Mouse (Mus musculus): ENCODE results near the gene Olfr339. TPM values are rescaled to one million over a fixed set of nuclear protein-coding genes. Genes with fewer than 3 reads are reported as not detected.
"Not testable (repeated sequence)": the region's sequence is repeated elsewhere in the genome, so short reads cannot be mapped to it uniquely, and the experiment has no call there.

Olfr339 gene
- not detected for total RNA-seq (2021)
- long read RNA-seq, experiment 1: 0 reads
- long read RNA-seq, experiment 2: 0 reads

DNA sequence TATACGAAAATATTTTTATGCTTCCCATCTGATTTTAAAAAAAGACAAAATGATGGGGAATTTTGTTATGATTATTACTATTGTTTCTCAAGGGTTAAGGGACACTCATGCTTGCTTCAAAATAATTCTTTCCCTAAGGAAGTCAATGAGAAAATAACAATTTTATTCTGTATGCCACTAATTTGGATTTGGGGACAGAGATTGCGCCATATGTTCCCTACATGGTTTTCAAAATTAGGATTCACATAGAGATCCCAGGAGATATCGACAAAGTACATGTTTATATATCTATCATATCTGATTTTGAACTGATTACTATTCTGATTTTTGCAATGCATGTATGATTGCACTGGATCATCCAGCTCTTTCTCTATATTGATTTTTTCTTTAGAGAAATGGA, at the start of gene Olfr339:
Gene Olfr339, plus strand, starts transcription at position 301 of the 400 bp plus-strand sequence.
- DNase-seq: no peak

DNA sequence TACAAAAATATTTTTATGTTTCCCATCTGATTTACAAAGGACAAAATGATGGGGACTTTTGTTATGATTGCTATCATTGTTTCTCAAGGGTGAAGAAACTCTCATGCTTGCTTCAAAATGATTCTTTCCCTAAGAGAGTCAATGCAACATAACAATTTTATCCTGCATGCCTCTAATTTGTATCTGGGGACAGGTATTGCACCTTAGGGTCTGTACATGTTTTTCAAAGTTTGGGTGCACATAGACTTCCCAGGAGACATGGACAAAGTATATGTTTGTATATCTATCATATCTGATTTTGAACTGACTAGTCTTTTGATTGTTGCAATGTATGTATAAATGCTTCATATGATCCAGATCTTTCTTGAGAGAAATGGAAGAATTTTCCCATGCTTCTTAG, 45.5 kb upstream of the Olfr339 start, which contains the start of gene Olfr338:
Gene Olfr338, plus strand, starts transcription at position 301 of the 400 bp plus-strand sequence.
- no peak for DNase-seq

DNA sequence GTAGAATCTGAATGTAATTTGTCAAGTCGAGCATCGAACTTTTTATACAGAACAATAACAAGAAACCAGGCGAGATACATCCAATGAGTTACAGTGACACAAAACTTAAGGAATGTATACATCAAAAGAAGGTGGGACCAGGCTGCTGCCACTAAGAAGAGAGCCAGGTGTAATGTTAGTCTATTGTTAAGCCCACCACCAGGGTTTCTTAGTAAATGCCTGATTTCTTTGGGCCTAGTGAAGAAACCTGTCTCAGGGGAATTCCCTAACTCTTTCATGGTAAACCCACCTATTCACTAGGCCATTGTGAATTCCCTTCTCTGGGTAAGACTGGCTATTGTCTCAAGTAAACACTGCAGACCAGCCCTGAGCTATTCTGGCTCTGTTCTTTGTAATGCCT, 3.6 kb upstream of the Olfr339 start:
- not testable (repeated sequence) for DNase-seq

DNA sequence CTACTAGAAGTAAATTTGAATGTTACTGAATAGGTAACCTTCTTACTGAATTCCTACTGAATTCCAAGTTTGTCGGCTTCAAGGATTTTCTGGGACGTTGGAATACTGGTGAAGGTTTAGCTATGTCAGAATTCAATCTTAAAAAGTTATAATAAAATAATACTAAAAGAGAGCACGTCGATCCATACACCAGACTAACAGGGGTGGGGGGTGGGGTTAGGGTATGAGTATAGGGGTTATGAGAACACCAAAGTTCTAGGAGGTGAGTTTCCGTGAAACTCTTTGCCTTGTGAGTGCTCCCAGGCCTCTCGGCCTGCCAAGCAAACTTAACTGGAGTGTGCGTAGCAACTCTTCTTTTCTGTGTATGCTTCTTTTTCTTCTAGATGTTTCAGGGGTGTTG, 3.2 kb upstream of the Olfr339 start:
- not testable (repeated sequence) for DNase-seq

DNA sequence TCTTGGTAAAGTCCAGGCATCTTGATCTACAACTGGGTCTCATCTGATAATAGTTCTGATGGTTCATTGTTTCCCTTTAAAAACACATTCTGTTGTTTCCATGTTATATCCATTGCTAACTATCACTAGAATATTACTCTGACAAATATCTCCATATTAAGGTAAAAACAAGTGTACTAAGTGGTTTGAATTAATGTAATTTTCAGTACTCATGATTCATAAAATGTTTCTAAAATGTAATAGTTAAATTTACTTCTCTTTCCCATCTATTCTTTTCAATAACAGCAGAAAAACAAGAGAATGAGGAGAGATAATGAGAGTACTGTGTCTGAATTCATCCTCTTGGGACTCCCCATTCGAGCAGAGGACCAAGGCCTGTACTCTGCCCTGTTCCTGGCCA, 33.5 kb downstream of the Olfr339 start, which contains the start of gene Olfr340:
Gene Olfr340, plus strand, starts transcription at position 301 of the 400 bp plus-strand sequence.
- no peak for DNase-seq

DNA sequence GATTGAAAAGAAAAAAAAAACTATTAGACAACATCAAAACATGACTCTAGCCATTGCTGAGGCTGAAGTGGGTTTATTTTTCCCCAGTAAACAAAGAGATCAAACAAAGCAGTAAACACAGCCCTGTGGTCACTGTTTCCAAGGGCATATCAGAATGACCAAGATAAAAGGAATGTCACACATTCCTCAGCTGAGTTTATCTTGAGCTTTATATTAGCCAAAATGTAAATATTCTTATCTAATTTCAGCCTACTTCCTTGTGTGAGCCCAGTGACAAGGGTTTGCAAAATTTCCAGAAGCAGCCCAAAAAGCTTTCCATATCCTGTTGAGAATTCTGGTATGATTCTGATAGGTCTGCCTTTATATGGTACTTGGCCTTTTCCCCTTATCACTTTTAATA, 54.9 kb downstream of the Olfr339 start:
- no peak for DNase-seq

Other genes starting within 250 kb of the Olfr339 start
- gene Ptgs1, start 188.5 kb upstream of the Olfr339 start, total RNA-seq (2021): 1 to 10 TPM; 4.2 to 5.5 TPM
- gene Olfr338, start 45.4 kb upstream of the Olfr339 start, total RNA-seq (2021): not detected
- gene Olfr340, start 33.6 kb downstream of the Olfr339 start, total RNA-seq (2021): not detected
- not detected for gene Olfr341, start 63.5 kb downstream of the Olfr339 start, total RNA-seq (2021)
- gene Olfr342, start 106.1 kb downstream of the Olfr339 start, total RNA-seq (2021): not detected
- not detected for gene Olfr344, start 147.7 kb downstream of the Olfr339 start, total RNA-seq (2021)
- not detected for gene Olfr345, start 221.1 kb downstream of the Olfr339 start, total RNA-seq (2021)